Mouse (Mus musculus) MEL (cell line): ENCODE results near the gene Ggcx. TPM values are rescaled to one million over a fixed set of nuclear protein-coding genes. Genes with fewer than 3 reads are reported as not detected.
A peak's percentile ranks its signal among the peaks of the same experiment; 100 is the strongest.

Experiments used
- DNase-seq: peaks from one replicate; pipeline ENCODE4 v3.0.0; 2011; ENCODE audit warnings: low read depth, low spot score
- H3K27ac ChIP-seq: 2 replicates; pipeline ENCODE4 v1.5.1; 2012; ENCODE audit warnings: low read depth, mild to moderate bottlenecking, control low read depth, low read length, moderate library complexity; ENCODE audit not compliant: control insufficient read depth
- H3K27me3 ChIP-seq, 2 experiments: fragments of 150-350 bp in 1 of 2; sonication (generic) in 1 of 2; 2 replicates each; pipeline ENCODE4 v1.6.1; 2012; ENCODE audit warnings: low read length in 2 of 2, mild to moderate bottlenecking in 2 of 2, improper control_type of control experiment in 1 of 2, moderate library complexity in 1 of 2; ENCODE audit not compliant: insufficient read depth in 2 of 2, control insufficient read depth in 1 of 2
- H3K36me3 ChIP-seq, 2 experiments: 2 replicates each; pipeline ENCODE4 v1.6.1; 2012 to 2014; ENCODE audit warnings: low read length in 2 of 2, improper control_type of control experiment in 1 of 2, inconsistent platforms in 1 of 2, mild to moderate bottlenecking in 1 of 2; ENCODE audit not compliant: insufficient read depth in 2 of 2, control insufficient read depth in 1 of 2
- H3K4me1 ChIP-seq, 2 experiments: fragments of 150-350 bp in 1 of 2; sonication (generic) in 1 of 2; 2 replicates each; pipeline ENCODE4 v1.6.1; 2012; ENCODE audit warnings: low read length in 2 of 2, improper control_type of control experiment in 1 of 2, mild to moderate bottlenecking in 1 of 2; ENCODE audit not compliant: insufficient read depth in 2 of 2, control insufficient read depth in 1 of 2
- H3K4me3 ChIP-seq, 2 experiments: fragments of 150-350 bp in 1 of 2; sonication (generic) in 1 of 2; 2 replicates each; pipeline ENCODE4 v1.5.1; 2012; ENCODE audit warnings: low read depth in 2 of 2, low read length in 2 of 2, mild to moderate bottlenecking in 2 of 2, moderate library complexity in 2 of 2, control low read depth in 1 of 2, improper control_type of control experiment in 1 of 2; ENCODE audit not compliant: control insufficient read depth in 1 of 2, insufficient read depth in 1 of 2
- H3K79me2 ChIP-seq: 2 replicates; pipeline ENCODE4 v1.6.1; 2012; ENCODE audit warnings: mild to moderate bottlenecking, low read length, moderate library complexity; ENCODE audit not compliant: control insufficient read depth, poor library complexity, insufficient read depth
- H3K9ac ChIP-seq: 2 replicates; pipeline ENCODE4 v1.6.1; 2012; ENCODE audit warnings: low read depth, mild to moderate bottlenecking, control low read depth, low read length, moderate library complexity; ENCODE audit not compliant: control insufficient read depth, poor library complexity, severe bottlenecking
- H3K9me3 ChIP-seq: fragments of 150-350 bp; sonication (generic); replicated peaks from 2 replicates; pipeline ENCODE4 v1.6.1; 2012; ENCODE audit warnings: mild to moderate bottlenecking, low read length, improper control_type of control experiment, moderate library complexity; ENCODE audit not compliant: insufficient read depth
- CHD1 ChIP-seq: IDR thresholded peaks from 2 replicates; pipeline ENCODE4 v1.6.1; 2012; ENCODE audit warnings: low read depth, mild to moderate bottlenecking, inconsistent platforms, low read length, improper control_type of control experiment
- CTCF ChIP-seq, 3 experiments: IDR thresholded peaks in 2 of 3; conservative IDR thresholded peaks in 1 of 3; 2 replicates each; pipeline ENCODE4 v1.5.1; 2011 to 2012; ENCODE audit warnings: low read length in 3 of 3, low read depth in 2 of 3, mild to moderate bottlenecking in 2 of 3, improper control_type of control experiment in 1 of 3, inconsistent platforms in 1 of 3, mixed read lengths in 1 of 3, moderate library complexity in 1 of 3; ENCODE audit not compliant: control insufficient read depth in 1 of 3, insufficient read depth in 1 of 3, poor library complexity in 1 of 3, severe bottlenecking in 1 of 3
- E2F4 ChIP-seq: IDR thresholded peaks from 2 replicates; pipeline ENCODE4 v1.6.1; 2011; ENCODE audit warnings: low read depth, low read length, improper control_type of control experiment, borderline replicate concordance
- EP300 ChIP-seq, 2 experiments: IDR thresholded peaks; 2 replicates each; pipeline ENCODE4 v1.6.1; 2011; ENCODE audit warnings: improper control_type of control experiment in 2 of 2, low read length in 2 of 2, low read depth in 1 of 2, mild to moderate bottlenecking in 1 of 2
- ETS1 ChIP-seq: IDR thresholded peaks from 2 replicates; pipeline ENCODE4 v1.6.1; 2012; ENCODE audit warnings: low read depth, mild to moderate bottlenecking, inconsistent platforms, low read length, improper control_type of control experiment, moderate library complexity
- HCFC1 ChIP-seq: IDR thresholded peaks from 2 replicates; pipeline ENCODE4 v1.6.1; 2012; ENCODE audit warnings: low read depth, mild to moderate bottlenecking, inconsistent platforms, low read length, improper control_type of control experiment, moderate library complexity
- MAZ ChIP-seq: IDR thresholded peaks from 2 replicates; pipeline ENCODE4 v1.6.1; 2012; ENCODE audit warnings: low read depth, mild to moderate bottlenecking, inconsistent platforms, low read length, improper control_type of control experiment
- MXI1 ChIP-seq: IDR thresholded peaks from 2 replicates; pipeline ENCODE4 v1.6.1; 2011; ENCODE audit warnings: mild to moderate bottlenecking, low read depth, low read length, improper control_type of control experiment
- MYC ChIP-seq: IDR thresholded peaks from 2 replicates; pipeline ENCODE4 v1.6.1; 2011; ENCODE audit warnings: low read depth, mild to moderate bottlenecking, low read length, improper control_type of control experiment, moderate library complexity
- NELFE ChIP-seq: IDR thresholded peaks from 2 replicates; pipeline ENCODE4 v1.6.1; 2011; ENCODE audit warnings: low read depth, low read length, improper control_type of control experiment
- NRF1 ChIP-seq: IDR thresholded peaks from 2 replicates; pipeline ENCODE4 v1.6.1; 2014; ENCODE audit warnings: low read depth, mild to moderate bottlenecking, inconsistent platforms, low read length, improper control_type of control experiment, moderate library complexity; ENCODE audit not compliant: poor library complexity, insufficient read depth, severe bottlenecking
- POLR2A ChIP-seq, 2 experiments: IDR thresholded peaks; 2 replicates each; pipeline ENCODE4 v1.6.1; 2011 to 2012; ENCODE audit warnings: low read length in 2 of 2, mild to moderate bottlenecking in 2 of 2, control low read depth in 1 of 2, improper control_type of control experiment in 1 of 2, low read depth in 1 of 2, moderate library complexity in 1 of 2; ENCODE audit not compliant: control insufficient read depth in 1 of 2, insufficient read depth in 1 of 2, poor library complexity in 1 of 2
- POLR2AphosphoS2 ChIP-seq: IDR thresholded peaks from 2 replicates; pipeline ENCODE4 v1.6.1; 2011; ENCODE audit warnings: low read length, improper control_type of control experiment
- RCOR1 ChIP-seq: IDR thresholded peaks from 2 replicates; pipeline ENCODE4 v1.6.1; 2012; ENCODE audit warnings: low read depth, mild to moderate bottlenecking, inconsistent platforms, low read length, improper control_type of control experiment
- SIN3A ChIP-seq: IDR thresholded peaks from 2 replicates; pipeline ENCODE4 v1.6.1; 2012; ENCODE audit warnings: low read length, improper control_type of control experiment, inconsistent platforms
- SMC3 ChIP-seq: IDR thresholded peaks from 2 replicates; pipeline ENCODE4 v1.6.1; 2011; ENCODE audit warnings: low read depth, low read length, improper control_type of control experiment
- TAL1 ChIP-seq: IDR thresholded peaks from 2 replicates; pipeline ENCODE4 v1.6.1; 2012; ENCODE audit warnings: mild to moderate bottlenecking, inconsistent platforms, low read length, moderate library complexity, mixed read lengths
- TBP ChIP-seq: IDR thresholded peaks from 2 replicates; pipeline ENCODE4 v1.8.0; 2011; ENCODE audit warnings: low read depth, low read length, improper control_type of control experiment
- TCF12 ChIP-seq: IDR thresholded peaks from 2 replicates; pipeline ENCODE4 v1.6.1; 2014; ENCODE audit warnings: low read depth, mild to moderate bottlenecking, inconsistent platforms, low read length, improper control_type of control experiment, moderate library complexity
- UBTF ChIP-seq: IDR thresholded peaks from 2 replicates; pipeline ENCODE4 v1.6.1; 2012; ENCODE audit warnings: low read depth, mild to moderate bottlenecking, inconsistent platforms, low read length, improper control_type of control experiment, moderate library complexity, borderline replicate concordance; ENCODE audit not compliant: insufficient read depth
- USF1 ChIP-seq: IDR thresholded peaks from 2 replicates; pipeline ENCODE4 v1.6.1; 2014; ENCODE audit warnings: low read depth, mild to moderate bottlenecking, inconsistent platforms, low read length, improper control_type of control experiment, moderate library complexity
- ZKSCAN1 ChIP-seq: IDR thresholded peaks from 2 replicates; pipeline ENCODE4 v1.6.1; 2012; ENCODE audit warnings: low read depth, mild to moderate bottlenecking, inconsistent platforms, low read length, improper control_type of control experiment, moderate library complexity
- ZMIZ1 ChIP-seq: IDR thresholded peaks from 2 replicates; pipeline ENCODE4 v1.6.1; 2012; ENCODE audit warnings: low read depth, mild to moderate bottlenecking, inconsistent platforms, low read length, improper control_type of control experiment, moderate library complexity
- ZNF384 ChIP-seq: IDR thresholded peaks from 2 replicates; pipeline ENCODE4 v1.6.1; 2012; ENCODE audit warnings: low read depth, mild to moderate bottlenecking, inconsistent platforms, low read length, improper control_type of control experiment
- polyA plus RNA-seq, 2 experiments: library from polyadenylated mRNA; stranded (reverse) in 1 of 2; unstranded in 1 of 2; fragments of >175 nt in 1 of 2; fragments of >200 nt in 1 of 2; gene quantifications; 2 replicates each; pipeline versions ENCODE4 v1.2.1 to v1.2.4; 2012; ENCODE audit warnings: low replicate concordance in 2 of 2, low read depth in 1 of 2; ENCODE audit not compliant: insufficient read length in 2 of 2, insufficient read depth in 1 of 2, missing spikeins in 1 of 2
- total RNA-seq: library from RNA; depleted of rRNA; stranded (reverse); fragments of 300-350 nt; gene quantifications from 2 replicates; pipeline ENCODE4 v1.2.3, GENCODE M21; 2012

Ggcx gene
- total and polyA plus RNA-seq, 3 experiments = 5.2 to 5.4 TPM; not detected in 1

GRCm38 (mm10) chr6:72379377-72380130 lies 34.6 kb upstream of the Ggcx start:
- H3K27ac ChIP-seq = peak overlapping the region; percentile 90
- TF ChIP-seq ZMIZ1 = peak; percentile 21
- TF ChIP-seq POLR2A (IDR thresholded peaks at IDR 0.05; ENCODE audit: control insufficient read depth in 1 of 2, insufficient read depth in 1 of 2, low read depth in 1 of 2, low read length in 2 of 2, poor library complexity in 1 of 2) = peak; percentile 44 to 49; a peak in 1 of 4 replicates
- 0 out of 2 replicates have a peak, but pooled peaks have one; percentile 69 for TF ChIP-seq TBP
- no peak for TF ChIP-seq TAL1
- TF ChIP-seq CHD1 = 0 out of 2 replicates have a peak, but pooled peaks have one; percentile 5
- TF ChIP-seq POLR2AphosphoS2 = peak; percentile 69

GRCm38 (mm10) chr6:72380131-72380770 lies 33.9 kb upstream of the Ggcx start, which contains the start of gene Vamp5:
Gene Vamp5, minus strand, starts transcription at chr6:72380468.
- H3K79me2 ChIP-seq = peaks cover 72% of the 10 kb centered on the region
- peak within 1 kb of the TSS; percentile 82 to 97 for H3K4me3 ChIP-seq
- H3K4me1 ChIP-seq = peaks cover 17 to 47% of the 10 kb centered on the region in 2 experiments
- no peak for TF ChIP-seq POLR2AphosphoS2
- peak; percentile 92 for TF ChIP-seq MAZ
- TF ChIP-seq HCFC1 = peak; percentile 38; the same call in 1 of the 2 replicates
- TF ChIP-seq SMC3 = peak; percentile 29; the same call in 1 of the 2 replicates
- peak; percentile 33; the same call in 1 of the 2 replicates for TF ChIP-seq ETS1
- TF ChIP-seq TCF12 = peak; percentile 79
- TF ChIP-seq UBTF = 0 out of 2 replicates have a peak, but pooled peaks have one; percentile 92
- TF ChIP-seq TBP = 0 out of 2 replicates have a peak, but pooled peaks have one; percentile 30
- TF ChIP-seq ZMIZ1 = peak; percentile 66
- peak; percentile 46; the same call in 1 of the 2 replicates for TF ChIP-seq SIN3A
- TF ChIP-seq NRF1 = no peak
- peak; percentile 51 for TF ChIP-seq NELFE
- TF ChIP-seq POLR2A (IDR thresholded peaks at IDR 0.05; ENCODE audit: control insufficient read depth in 1 of 2, insufficient read depth in 1 of 2, low read depth in 1 of 2, low read length in 2 of 2, poor library complexity in 1 of 2) = peak; percentile 64 to 65; a peak in 2 of 4 replicates
- no peak for TF ChIP-seq E2F4
- TF ChIP-seq ZKSCAN1 = no peak
- no peak for TF ChIP-seq USF1
- TF ChIP-seq ZNF384 = no peak
- TF ChIP-seq MYC = no peak
- TF ChIP-seq CTCF (IDR thresholded peaks at IDR 0.05 in 2 of 3, conservative IDR thresholded peaks at IDR 0.05 in 1 of 3; ENCODE audit: control insufficient read depth in 1 of 3, insufficient read depth in 1 of 3, low read depth in 2 of 3, low read length in 3 of 3, poor library complexity in 1 of 3, severe bottlenecking in 1 of 3) = peak in 2 of 3 experiments; percentile 63 to 73; a peak in 5 of 6 replicates
- TF ChIP-seq MXI1 = peak; percentile 65
- TF ChIP-seq EP300 (IDR thresholded peaks at IDR 0.05; ENCODE audit: low read depth in 1 of 2, low read length in 2 of 2) = peak in 1 of 2 experiments; percentile 17; a peak in 1 of 4 replicates
- 0 out of 2 replicates have a peak, but pooled peaks have one; percentile 37 for TF ChIP-seq RCOR1
- H3K27me3 ChIP-seq = no peaks in the 10 kb centered on the region
- H3K36me3 ChIP-seq = peaks cover 8 to 55% of the 10 kb centered on the region in 2 experiments
- H3K27ac ChIP-seq = peak within 1 kb of the TSS; percentile 90
- peak; percentile 86 for DNase-seq
- H3K9me3 ChIP-seq = no peaks in the 10 kb centered on the region
- H3K9ac ChIP-seq = peak within 1 kb of the TSS; percentile 83

More at GRCm38 (mm10) chr6:72379377-72380130, 34.6 kb upstream of the Ggcx start:
- peaks cover 11 to 54% of the 10 kb centered on the region in 2 experiments for H3K36me3 ChIP-seq
- no peaks in the 10 kb centered on the region for H3K9me3 ChIP-seq
- H3K79me2 ChIP-seq = peaks cover 72% of the 10 kb centered on the region
- H3K4me1 ChIP-seq = peaks cover 20 to 49% of the 10 kb centered on the region in 2 experiments
- DNase-seq = peak; percentile 73
- H3K27me3 ChIP-seq = no peaks in the 10 kb centered on the region
- H3K4me3 ChIP-seq = peak overlapping the region; percentile 82 to 97
- H3K9ac ChIP-seq = peak overlapping the region; percentile 83
